Mouse (Mus musculus): ENCODE data around the gene Artn.

DNA sequence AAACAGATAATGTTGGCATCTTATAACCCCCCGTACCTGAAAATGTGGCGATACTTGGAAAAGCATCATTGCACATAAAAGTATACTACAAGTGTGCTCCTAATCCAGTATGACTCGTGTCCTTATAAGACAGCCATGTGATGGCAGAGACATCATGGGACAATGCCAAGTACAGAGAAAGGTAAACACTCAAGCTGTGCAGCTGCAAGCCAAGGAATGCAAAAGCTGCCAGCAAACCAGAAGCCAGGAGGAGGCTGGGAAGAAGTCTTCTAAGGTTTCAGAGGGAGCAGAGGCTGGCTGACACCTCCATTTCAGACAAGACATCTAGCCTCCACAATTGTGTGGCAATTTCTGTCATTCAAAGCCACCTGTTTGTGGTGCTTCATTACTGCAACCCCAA lies 23.4 kb downstream of the Artn start:
- no peak for TF ChIP-seq CTCF (IDR thresholded peaks at IDR 0.05; ENCODE audit: borderline replicate concordance, control insufficient read depth, extremely low read depth, insufficient read depth, low read length, poor library complexity)
- TF ChIP-seq POLR2A (IDR thresholded peaks at IDR 0.05; ENCODE audit: control insufficient read depth, extremely low read depth, insufficient read depth, low read length, poor library complexity), result no peak

Measured in thymus, adult 2 months (tissue).